Mouse (Mus musculus): ENCODE results near the gene Sstr3.
A peak's percentile ranks its signal among the peaks of the same experiment; 100 is the strongest.

The Sstr3 gene

DNA sequence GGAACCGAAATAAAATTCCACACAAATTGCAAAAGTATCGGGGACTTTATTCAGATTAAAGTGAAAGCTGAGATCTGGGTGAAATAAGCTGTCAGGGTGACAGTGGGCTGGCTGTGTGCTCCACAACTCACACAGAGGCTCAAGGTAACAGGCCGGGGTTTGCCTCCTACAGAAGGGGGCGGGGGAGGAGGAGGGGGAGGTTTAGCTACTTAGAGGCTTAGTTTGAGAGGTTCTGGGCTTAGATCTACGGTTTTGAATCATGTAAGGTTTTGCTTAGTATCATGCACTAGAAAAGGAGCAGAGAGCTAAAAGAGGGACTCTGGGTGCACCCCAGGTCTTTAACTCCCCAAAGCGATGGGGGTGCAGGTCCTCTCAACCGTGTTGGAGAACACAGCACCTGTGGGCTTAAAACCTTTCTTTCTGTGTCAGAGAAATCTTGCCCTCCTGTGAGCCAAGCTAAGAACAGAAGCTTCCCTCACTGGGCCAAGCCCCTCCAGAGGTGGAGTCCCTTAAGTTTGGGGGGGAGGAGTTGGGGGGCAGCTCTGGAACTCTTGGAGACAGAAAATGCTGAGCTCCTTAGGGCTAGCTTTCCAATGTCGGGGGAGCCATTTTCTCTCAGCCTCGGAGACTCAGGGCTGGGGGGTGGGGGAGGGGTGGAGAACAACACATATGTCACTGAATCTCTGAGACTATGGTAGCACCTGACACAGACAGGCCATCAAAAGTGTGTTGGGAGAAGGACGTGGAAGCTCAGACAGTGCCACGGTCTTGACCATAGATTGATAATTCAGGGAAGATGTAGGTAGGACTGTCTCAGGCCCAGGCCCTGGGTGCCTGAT, 14.9 kb upstream of the Sstr3 start:
- DNase-seq, result no peak

DNA sequence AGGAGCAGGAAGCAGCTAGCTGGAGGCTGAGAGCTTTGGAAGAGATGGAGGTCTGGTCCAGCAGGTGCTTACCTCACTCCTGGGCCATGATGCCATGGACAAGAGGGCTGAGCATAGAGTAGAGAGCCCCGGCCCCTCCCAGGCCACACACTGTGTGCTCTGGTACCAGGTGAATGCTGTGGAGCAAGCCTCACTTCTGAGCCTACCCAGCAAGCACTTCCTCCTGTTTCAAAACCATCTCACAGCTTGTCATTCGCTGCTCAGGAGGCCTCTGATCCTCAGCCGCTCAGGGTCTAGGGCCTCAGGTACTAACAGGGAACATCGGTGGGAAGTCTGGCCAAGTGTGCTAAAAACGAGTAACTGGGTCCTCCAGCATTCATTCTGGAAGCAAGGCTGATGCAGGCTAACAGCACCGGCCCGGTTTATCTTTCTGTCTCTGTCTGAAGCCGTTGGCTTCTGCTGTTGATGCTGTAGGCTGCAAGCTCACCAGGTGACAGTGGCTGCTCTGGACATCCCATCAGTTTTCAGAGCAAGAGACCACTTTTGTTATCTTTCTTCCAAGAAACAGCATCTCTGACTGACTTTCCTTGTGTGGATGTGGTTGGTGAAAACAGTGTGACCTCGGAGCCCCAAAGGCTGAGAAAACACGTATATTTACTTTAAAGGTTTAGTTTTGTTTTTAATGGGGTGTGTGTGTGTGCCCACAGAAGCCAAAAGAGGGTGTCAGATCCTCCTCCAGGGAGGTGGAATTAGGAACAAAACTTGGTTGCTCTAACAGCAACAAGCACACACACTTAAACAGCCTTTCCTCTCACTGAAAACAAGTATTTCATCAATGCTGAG, 13.4 kb upstream of the Sstr3 start:
- no peak for DNase-seq

DNA sequence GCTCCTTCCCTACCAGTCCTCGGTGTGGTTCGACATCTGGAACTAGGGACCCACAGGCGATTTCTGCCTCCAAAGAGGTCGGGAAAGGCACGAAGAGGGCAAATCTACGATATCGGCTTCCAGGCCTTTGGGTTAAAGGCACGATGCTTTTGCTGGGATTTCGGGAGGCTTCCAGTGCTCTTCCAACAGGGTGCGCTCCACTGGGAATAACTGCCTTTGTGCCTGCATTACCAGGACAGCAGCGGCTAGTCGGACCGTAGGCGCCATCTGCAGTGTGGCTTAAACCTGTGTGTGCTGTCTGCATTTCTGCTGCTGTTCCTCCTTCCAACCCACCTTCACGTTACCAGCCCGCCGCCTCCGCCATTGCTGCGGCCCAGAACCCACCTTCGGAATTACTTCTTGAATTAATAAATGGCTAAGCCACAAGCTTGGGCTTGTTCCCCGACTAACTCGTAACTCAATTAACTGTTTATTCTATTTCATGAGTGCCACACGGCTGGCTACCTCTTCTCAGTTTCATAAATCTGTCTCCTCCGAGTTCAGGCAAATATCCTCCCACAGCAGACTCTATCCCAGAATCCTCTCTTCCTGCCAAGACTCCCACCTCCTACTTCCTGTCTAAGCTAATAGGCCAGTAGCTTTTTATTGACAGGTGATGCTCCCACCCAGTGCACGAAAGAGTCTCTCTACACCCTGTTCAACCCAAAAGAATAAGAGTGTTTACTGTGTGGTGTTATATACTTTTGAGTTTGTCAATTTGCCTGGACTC, 10.2 kb upstream of the Sstr3 start:
- DNase-seq, result peak in 1 of 2 experiments; percentile 28

DNA sequence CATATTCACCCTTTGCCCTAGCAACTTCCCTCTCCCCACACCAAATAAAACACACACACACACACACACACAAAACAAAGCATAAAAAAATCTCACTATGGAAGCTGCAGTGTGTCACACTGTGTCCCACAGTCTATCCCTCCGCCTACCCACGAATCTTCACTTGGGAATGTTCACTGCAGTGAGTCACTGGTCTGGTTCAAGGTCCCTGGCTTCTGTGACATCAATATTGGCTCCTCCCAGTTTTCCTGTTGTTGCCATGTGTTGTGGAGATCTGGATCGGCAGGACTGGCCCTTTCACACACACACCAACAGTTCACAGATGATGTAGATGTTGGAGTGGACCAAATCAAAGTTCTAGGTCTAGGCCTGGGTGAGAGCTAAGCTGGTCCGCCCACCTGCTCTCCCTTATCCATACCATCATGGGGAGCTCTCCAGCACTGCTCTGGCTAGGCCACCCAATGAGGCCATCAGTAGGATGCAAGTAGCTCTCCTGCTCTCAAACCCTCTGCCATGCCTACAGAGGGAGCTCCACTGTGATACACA, 4.8 kb upstream of the Sstr3 start:
- no peak for DNase-seq

DNA sequence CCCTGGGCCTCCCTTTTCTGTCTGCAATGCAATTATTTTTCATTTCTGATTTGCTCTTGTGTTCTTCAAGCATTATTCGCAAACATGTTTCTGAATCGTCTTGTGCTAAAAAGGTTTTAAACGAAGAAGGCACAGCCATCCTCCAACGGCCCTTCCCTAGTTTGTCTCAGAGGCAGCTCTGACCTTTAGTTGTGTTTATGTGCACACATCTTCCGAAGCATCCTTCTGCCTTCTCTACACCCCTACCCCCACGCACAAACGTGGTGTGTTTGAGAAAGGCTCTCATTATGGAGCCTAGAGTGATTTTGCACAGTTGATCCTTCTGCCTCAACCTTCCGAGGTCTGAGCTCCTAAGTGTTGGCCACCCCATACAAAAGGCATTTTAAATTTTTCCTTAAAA, 4.2 kb upstream of the Sstr3 start:
- DNase-seq, result no peak

DNA sequence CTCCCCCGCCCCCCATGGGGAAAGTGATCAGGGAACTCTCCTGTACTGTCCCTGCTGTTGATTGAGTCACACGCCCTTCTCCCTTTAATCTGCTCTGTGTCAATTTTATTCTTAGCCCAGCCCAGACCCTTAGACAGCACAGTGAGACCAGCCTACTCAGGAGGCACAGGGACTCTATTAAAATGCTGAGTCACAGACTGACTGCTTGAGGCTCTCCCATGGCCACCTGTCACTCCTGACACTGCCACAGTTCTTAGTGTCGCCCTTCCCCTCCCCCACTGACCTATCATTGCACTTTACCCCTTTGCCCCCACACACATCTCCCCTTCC, 3.8 kb upstream of the Sstr3 start:
- no peak for DNase-seq

DNA sequence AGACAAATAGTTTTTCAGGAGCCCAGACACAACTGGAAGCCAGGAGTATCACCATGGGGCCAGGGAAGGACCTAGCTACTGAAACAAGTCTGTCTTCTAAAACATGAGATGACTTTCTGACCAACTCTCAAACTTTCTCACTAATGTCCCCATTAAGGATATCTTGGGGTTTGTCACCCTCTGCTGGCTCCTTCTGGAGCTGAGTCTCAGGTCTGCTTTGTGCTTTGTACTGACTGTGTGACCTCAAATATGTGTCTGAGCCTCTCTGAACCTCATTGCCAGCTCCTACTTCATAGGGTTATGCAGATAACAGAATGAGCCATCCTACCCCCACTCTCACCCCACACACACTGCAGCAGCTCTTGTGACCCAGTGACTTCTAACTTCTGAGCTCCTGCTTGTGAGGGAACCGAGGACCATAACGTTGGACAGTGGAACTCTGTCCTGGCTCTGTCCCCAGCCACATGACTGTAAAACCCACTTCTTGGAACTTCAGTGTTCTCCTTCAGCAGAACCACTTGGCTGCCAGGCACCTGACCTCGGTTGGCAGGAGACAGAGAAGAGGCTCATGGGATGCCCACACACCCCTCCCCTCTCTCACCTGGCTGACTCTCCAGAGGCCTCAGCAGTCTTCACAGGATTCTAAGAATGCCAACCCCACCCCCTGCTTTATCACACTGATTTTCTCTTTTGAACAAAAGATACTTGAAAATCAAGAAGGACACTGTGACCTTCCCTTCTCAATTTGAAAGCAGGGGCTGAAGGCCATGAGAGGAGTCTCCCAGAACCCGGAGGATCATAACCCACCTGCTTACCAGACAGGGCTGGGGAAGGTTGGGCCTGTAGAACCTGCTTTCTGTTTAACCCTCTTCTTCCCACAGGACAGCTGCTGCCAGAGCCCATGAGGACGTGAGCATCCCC, 3.2 kb upstream of the Sstr3 start:
- peak; percentile 76 to 82 for DNase-seq

DNA sequence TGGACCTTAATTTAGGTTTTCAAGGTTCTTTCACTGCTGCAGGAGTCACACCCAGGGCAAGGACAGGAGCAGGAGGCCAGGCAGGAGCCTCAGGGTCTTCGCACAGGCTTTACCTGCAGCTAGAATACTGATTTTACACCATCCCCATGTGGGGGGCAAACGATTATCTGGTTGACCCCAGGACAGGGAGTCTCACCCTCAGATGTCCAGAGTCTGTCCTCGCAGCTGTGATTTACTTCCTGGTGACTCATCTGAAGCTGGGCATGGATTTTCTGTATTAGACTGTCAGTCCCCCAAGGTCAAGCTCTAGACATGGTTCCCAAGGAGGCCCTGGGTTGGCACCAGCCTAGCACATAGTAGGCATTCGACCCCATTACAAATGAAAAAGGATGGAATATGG, 1.6 kb upstream of the Sstr3 start:
- no peak for DNase-seq

DNA sequence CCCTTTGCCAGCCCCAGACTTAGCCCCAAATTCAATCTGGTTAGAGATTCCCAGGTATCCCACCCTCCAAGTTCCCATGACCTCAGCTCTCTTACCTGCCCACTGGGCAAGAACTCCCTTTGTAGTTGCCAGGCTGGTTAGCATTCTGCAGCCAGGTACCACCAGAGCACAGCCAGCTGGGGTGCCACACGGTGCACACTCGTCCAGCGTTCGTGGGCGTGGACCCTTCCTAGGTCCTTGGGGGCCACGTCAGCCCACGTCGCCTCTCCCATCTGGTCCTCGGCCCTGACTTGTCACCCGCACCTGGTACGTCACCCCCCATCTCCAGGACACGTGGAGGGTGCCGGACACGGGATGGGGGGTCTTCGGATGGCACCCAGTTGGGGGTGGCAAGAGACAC, 444 bp downstream of the Sstr3 start:
- DNase-seq, result no peak

DNA sequence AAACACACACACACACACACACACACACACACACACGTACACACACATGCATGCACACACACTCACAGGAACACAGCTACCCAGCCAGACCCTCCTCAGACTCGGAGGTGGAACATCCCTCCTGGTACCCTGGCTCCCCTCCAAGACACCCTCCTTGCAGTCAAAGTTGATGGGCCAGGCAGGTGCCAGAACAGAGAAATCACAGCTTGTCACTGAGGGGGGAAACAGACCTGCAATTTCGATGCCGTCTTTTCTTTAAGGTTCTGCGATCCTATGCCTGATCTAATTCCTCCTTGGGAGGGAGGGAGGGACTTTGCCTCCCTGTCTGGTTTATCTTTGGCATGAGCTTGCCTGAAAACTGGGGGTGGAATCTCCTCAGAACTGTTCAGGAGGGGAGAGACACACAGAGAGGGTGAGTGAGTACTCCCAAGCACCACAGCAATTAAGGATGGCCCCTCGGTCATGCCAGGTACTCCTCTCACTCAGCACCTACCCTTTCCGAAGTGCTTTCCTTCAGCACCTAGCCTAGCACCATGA, 1.6 kb downstream of the Sstr3 start:
- DNase-seq, result no peak

DNA sequence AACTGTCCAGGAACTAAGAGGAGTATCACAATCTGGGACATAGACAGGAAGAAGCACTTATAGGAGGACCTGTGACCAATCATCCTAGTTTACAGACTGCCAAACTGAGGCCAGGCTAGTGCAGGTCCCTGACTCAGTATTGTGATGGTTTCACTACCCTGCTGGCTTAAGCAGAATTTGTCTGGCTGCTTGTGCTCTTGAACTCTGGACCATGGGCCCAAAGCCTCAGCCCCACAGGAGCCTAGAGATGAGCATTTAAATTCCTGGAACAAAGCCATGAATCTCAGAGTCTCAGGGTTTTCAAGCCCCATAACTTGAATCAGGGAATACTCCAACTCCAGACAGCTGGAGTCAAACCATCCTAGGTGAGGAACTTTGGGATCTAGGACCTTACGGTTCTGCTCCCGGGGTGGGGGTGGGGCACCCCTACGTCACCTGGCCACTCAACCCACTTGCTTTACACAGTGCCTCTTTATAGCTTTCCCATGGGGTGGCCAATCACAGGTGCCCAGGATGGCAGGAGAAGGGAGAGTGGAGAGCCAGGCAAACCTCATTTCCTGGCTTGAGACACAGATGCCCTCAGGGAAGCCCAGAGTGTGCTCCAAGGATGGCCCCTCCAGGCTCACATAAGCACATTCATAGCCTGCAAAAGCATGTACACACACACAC, 2.3 kb downstream of the Sstr3 start:
- DNase-seq, result peak; percentile 18 to 44

DNA sequence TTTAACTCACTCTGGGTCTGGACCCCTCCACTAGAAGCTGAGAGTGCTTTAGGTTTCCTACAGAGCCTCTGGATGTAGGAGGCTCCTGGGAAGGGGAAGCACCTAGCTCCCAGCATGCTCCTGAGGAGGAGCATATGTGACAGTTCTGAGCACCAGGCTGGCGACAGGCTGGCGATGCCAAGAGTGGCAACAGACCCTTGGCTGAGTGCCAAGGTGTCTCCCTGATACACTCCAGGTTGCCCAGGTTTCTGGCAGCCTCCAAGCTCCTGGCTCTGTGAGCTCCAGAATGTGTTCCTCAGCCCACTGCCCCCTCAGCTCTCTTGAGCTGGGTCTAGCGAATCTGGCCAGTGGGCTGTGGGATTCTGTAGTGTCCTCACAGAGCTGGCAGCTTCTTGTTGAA, 2.9 kb downstream of the Sstr3 start:
- DNase-seq, result peak in 1 of 2 experiments; percentile 9

DNA sequence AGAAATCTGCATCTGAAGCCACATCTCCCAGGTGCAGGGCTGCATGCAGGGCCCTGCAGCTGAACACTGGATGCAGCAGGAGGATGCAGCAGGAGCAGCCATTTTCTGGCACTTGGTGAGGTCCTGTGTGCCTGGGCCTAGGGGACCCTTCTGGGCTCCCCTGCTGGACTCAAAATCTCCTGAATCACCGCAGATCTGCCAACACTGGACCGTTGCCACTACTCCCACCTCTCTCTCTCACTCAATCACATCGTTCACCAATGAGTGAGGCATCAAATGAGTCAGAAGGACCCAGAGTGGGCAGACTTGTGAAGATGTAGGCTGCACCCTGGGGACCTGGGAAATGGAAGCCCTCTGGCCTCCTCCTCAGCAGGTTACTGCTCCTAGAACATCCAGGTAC, 3.4 kb downstream of the Sstr3 start:
- DNase-seq, result no peak

DNA sequence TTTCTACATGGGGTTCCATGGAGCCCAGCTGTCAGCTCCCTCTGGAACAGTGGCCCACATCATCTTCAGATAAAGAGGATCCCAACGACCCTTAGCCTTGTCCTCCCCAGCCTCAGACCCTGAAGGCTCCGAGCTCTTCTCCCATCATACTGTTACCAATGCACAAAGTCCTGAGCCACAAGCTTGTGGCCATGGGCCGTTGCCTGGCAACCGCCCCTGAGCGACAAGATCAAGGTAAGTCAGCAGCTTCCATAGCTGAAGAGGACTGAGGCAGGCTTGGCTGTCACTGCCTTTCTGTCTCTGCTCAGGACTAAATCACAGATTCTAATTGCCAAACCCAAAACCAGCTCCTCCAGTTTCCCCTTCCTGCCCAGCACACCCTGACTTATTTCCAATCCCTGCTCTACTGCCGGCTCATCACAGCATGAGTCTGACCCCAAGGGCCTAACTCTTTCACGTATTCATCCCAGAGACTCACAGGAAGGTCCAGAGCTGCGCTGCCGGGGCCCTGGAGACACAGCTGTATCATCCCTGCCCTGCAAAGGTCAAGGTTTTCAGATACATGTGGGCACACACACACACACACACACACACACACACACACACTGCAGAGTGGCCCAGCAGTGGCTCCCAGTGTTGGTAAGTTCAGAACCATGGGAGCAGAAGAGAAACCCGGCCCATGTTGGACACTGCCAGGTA, 8.6 kb downstream of the Sstr3 start:
- no peak for DNase-seq

DNA sequence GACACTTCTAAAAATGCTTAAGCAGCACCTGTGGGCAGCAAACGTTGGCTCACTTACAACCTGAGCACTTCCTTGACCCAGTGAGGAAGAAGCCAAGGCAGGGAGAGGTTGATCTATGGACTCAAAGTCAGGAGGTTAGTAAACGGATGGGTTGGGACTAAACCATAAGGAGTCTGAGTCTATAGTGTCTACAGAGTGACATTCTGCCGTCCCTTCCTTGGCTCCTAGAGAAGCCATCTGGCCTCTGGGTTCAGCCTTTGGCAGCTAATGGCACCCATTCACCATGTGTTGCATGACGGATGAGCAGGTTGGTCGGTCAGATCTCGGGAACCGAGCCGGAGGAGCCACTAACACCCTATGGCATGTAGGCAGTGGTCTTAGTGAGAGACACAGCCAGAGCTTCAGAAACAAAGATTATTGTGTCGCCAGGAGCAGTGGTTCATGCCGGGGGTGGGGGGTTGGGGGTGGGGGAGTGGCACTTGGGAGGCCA, 11.1 kb downstream of the Sstr3 start:
- DNase-seq, result peak; percentile 15 to 33

DNA sequence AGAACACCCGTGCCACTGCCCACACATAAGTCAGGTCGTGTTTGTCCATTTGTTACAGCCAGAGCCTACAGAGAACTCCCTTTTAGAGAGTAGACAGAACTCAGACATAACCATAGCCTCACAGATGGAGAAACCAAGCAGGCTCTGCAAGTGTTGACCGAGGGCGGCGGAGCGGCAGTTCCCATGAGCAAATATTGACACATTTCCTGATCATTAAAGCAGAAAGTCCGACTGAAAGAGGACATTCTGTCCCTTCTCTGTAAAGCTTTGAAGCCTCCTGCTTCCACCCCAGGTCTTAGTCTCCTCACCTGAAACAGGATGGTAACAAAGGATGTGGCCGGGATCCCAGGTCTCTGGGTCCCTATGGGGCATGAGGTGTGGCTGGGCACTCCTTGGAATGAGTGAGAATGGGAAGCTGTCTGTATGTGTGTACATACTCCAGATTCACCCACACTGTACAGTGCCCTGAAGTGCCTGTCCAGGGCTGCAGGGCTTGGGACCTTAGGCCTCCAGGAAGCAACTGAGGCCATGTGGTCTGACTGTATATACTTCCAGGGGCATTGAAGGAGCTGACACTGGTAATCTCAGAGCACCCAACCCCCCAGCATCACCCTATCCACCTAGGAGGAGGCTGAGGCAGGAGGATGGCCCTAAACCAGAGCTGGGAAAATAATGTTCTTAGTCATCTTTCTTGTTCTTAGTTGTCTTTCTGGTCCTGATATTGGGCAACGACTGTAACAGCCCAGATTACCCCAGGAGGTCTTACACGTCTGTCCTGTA, 11.7 kb downstream of the Sstr3 start:
- no peak for DNase-seq

DNA sequence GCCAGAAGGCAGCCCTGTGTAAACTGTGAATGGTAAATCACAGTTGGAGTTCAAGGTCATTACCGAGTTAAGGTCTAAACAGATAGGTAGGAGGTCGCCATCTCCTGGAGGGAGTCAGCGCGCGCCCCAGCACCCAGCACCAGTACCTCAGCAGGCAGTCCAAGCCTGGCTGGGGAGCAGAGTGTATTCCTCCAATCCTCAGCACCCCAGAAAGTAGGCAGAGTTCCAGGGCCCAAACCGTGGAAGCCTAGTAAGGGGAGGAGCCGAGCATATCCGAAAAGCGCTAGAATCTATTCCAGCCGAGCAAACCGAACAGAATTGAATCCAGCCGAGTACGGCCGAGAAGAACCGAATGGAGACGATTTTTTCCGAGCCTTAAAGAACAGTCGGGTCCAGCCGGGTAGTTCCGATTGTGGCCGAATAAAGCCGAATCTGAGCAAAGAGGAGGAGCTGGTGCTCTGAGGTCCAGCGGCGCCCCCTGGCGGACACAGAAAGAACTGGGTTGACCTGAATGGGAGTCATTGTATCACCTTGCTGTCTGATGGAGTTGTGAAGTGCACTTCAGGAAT, 12.5 kb downstream of the Sstr3 start:
- peak; percentile 99 to 100 for DNase-seq

DNA sequence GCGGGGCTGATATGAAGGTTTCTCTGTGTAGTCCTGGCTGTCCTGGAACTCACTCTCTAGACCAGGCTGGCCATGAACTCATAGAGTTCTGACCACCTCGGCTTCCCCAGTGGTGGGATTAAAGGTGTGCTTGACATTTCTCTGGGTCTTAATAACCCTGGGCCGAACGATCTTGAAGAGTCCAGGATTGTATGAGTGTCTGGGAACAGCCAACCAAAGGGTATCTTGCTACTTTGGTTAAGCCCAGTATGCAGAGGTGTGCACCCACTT, 13.1 kb downstream of the Sstr3 start:
- peak in 1 of 2 experiments; percentile 25 for DNase-seq

Data from kidney, postnatal 36 days (tissue).